Mouse (Mus musculus) limb, embryonic 13.5 days (tissue): ENCODE data around the gene Gdpd2. TPM values are rescaled to one million over a fixed set of nuclear protein-coding genes. Genes with fewer than 3 reads are reported as not detected.

ENCODE experiments used
- ATAC-seq: fragments of 200-750 bp; cut with Nextera tagmentation; 2 replicates; pipeline ENCODE4 v1.8.0; 2017; ENCODE audit warnings: low read depth, moderate number of reproducible peaks, moderate TSS enrichment; ENCODE audit not compliant: low FRiP score
- H3K27ac ChIP-seq: fragments of 300-500 bp; sonication (generic); 2 replicates; pipeline ENCODE4 v1.5.1; 2015; ENCODE audit warnings: inconsistent platforms, mild to moderate bottlenecking, moderate library complexity
- H3K27me3 ChIP-seq: fragments of 300-500 bp; sonication (generic); 2 replicates; pipeline ENCODE4 v1.6.1; 2015; ENCODE audit warnings: mild to moderate bottlenecking, inconsistent platforms
- H3K36me3 ChIP-seq: fragments of 300-500 bp; sonication (generic); 2 replicates; pipeline ENCODE4 v1.6.1; 2015; ENCODE audit warnings: inconsistent platforms, mild to moderate bottlenecking, moderate library complexity
- H3K4me1 ChIP-seq: fragments of 300-500 bp; sonication (generic); 2 replicates; pipeline ENCODE4 v1.6.1; 2015; ENCODE audit warnings: inconsistent platforms
- H3K4me2 ChIP-seq: fragments of 300-500 bp; sonication (generic); replicated peaks from 2 replicates; pipeline ENCODE4 v1.6.1; 2015; ENCODE audit warnings: inconsistent platforms, mild to moderate bottlenecking, moderate library complexity
- H3K4me3 ChIP-seq: fragments of 300-500 bp; sonication (generic); 2 replicates; pipeline ENCODE4 v1.5.1; 2015; ENCODE audit warnings: moderate library complexity, mild to moderate bottlenecking, inconsistent platforms
- H3K9ac ChIP-seq: fragments of 300-500 bp; sonication (generic); 2 replicates; pipeline ENCODE4 v1.6.1; 2015; ENCODE audit warnings: mild to moderate bottlenecking, inconsistent platforms
- H3K9me3 ChIP-seq: fragments of 300-500 bp; sonication (generic); 2 replicates; pipeline ENCODE4 v1.6.1; 2016; ENCODE audit warnings: inconsistent platforms
- WGBS: fragments of 180-500 bp; shearing (Covaris S2); methylation state at CpG from one replicate; pipeline ENCODE4 v1.1.7; 2015; 5-methylcytosine and 5-hydroxymethylcytosine counted together
- polyA plus RNA-seq: library from polyadenylated mRNA; unstranded; fragments of >200 nt; fragmentation: Nextera tagmentation; extraction: Ambion mirVana; gene quantifications from 2 replicates; pipeline ENCODE4 v1.2.1, GENCODE M21; 2015

Gene Gdpd2
- polyA plus RNA-seq, 1 experiment from 2014 or later: 3.3 TPM

- Histone ChIP-seq H3K27ac (no peak overlapping the region), H3K4me1 (no peaks in the 10 kb centered on the region), H3K27me3 (peaks cover 25% of the 10 kb centered on the region; the same call in 1 of the 2 replicates), H3K4me3 (no peak overlapping the region), H3K4me2 (no peak overlapping the region), H3K9me3 (no peaks in the 10 kb centered on the region), H3K9ac (no peak overlapping the region), H3K36me3 (no peaks in the 10 kb centered on the region)
- WGBS: 56% methylated on average over 6 of the region's 6 CpGs
- ATAC-seq: no peak
Observed at GRCm38 (mm10) chrX:100740785-100741184, 11.1 kb downstream of the Gdpd2 start.

- Histone ChIP-seq H3K4me3 (no peak overlapping the region), H3K9me3 (no peaks in the 10 kb centered on the region), H3K9ac (no peak overlapping the region), H3K36me3 (no peaks in the 10 kb centered on the region), H3K27ac (no peak overlapping the region), H3K4me1 (no peaks in the 10 kb centered on the region), H3K27me3 (peaks cover 17% of the 10 kb centered on the region; the same call in 1 of the 2 replicates), H3K4me2 (no peak overlapping the region)
- ATAC-seq: no peak
- WGBS: 15% methylated on average over 10 of the region's 10 CpGs
Observed at GRCm38 (mm10) chrX:100741940-100742339, 12.3 kb downstream of the Gdpd2 start.

- Histone ChIP-seq H3K4me2 (no peak overlapping the region), H3K4me3 (no peak overlapping the region), H3K9me3 (no peaks in the 10 kb centered on the region), H3K9ac (no peak overlapping the region), H3K36me3 (no peaks in the 10 kb centered on the region), H3K27me3 (peaks cover 24% of the 10 kb centered on the region), H3K4me1 (no peaks in the 10 kb centered on the region), H3K27ac (no peak overlapping the region)
- no peak for ATAC-seq
- 83% methylated on average over 6 of the region's 6 CpGs for WGBS
Observed at GRCm38 (mm10) chrX:100765855-100766254, 36.2 kb downstream of the Gdpd2 start.

GRCm38 (mm10) chrX:100767181-100767884 lies 37.7 kb downstream of the Gdpd2 start, which contains the start of gene Dlg3:
Dlg3 (plus strand) TSS chrX:100767722.
- WGBS: 20% methylated on average over 25 of the region's 26 CpGs
- Histone ChIP-seq H3K36me3 (no peaks in the 10 kb centered on the region), H3K27me3 (peaks cover 24% of the 10 kb centered on the region), H3K4me1 (no peaks in the 10 kb centered on the region), H3K9me3 (no peaks in the 10 kb centered on the region), H3K4me3 (peak within 1 kb of the TSS; percentile 51), H3K9ac (peak within 1 kb of the TSS; percentile 62), H3K27ac (no peak within 1 kb of the TSS), H3K4me2 (peak within 1 kb of the TSS; percentile 82)
- peak; percentile 75 for ATAC-seq

GRCm38 (mm10) chrX:100767885-100768626 lies 38.4 kb downstream of the Gdpd2 start:
- Histone ChIP-seq H3K27ac (no peak overlapping the region), H3K9me3 (no peaks in the 10 kb centered on the region), H3K36me3 (no peaks in the 10 kb centered on the region), H3K4me1 (no peaks in the 10 kb centered on the region), H3K4me2 (peak overlapping the region; percentile 82), H3K9ac (peak overlapping the region; percentile 62), H3K27me3 (peaks cover 24% of the 10 kb centered on the region), H3K4me3 (peak overlapping the region; percentile 51)
- WGBS: 19% methylated on average over 25 of the region's 36 CpGs
- ATAC-seq: peak; percentile 44

GRCm38 (mm10) chrX:100769281-100769680 lies 39.6 kb downstream of the Gdpd2 start:
- Histone ChIP-seq H3K36me3 (no peaks in the 10 kb centered on the region), H3K4me3 (no peak overlapping the region), H3K27ac (no peak overlapping the region), H3K4me2 (no peak overlapping the region), H3K9me3 (no peaks in the 10 kb centered on the region), H3K9ac (no peak overlapping the region), H3K27me3 (peaks cover 24% of the 10 kb centered on the region), H3K4me1 (no peaks in the 10 kb centered on the region)
- 82% methylated on average over 5 of the region's 5 CpGs for WGBS
- no peak for ATAC-seq

GRCm38 (mm10) chrX:100774341-100774811 lies 44.7 kb downstream of the Gdpd2 start:
- peak overlapping the region; percentile 52 for H3K4me3 ChIP-seq
- no peak for ATAC-seq
- no peaks in the 10 kb centered on the region for H3K36me3 ChIP-seq
- H3K4me2 ChIP-seq: peak overlapping the region; percentile 62
- H3K9ac ChIP-seq: peak overlapping the region; percentile 75
- WGBS: 15% methylated on average over 23 of the region's 23 CpGs
- no peaks in the 10 kb centered on the region for H3K9me3 ChIP-seq
- H3K27ac ChIP-seq: no peak overlapping the region
- 0 out of 2 replicates have a peak, but pooled peaks cover 7% of the 10 kb centered on the region for H3K4me1 ChIP-seq
- peaks cover 5% of the 10 kb centered on the region; the same call in 1 of the 2 replicates for H3K27me3 ChIP-seq

- ATAC-seq: no peak
- Histone ChIP-seq H3K4me1 (peaks cover 15% of the 10 kb centered on the region; the same call in 1 of the 2 replicates), H3K9me3 (no peaks in the 10 kb centered on the region), H3K9ac (no peak overlapping the region), H3K4me3 (no peak overlapping the region), H3K36me3 (no peaks in the 10 kb centered on the region), H3K27ac (no peak overlapping the region), H3K4me2 (no peak overlapping the region), H3K27me3 (no peaks in the 10 kb centered on the region)
- 73% methylated on average over 3 of the region's 3 CpGs for WGBS
Observed at GRCm38 (mm10) chrX:100775405-100775804, 45.7 kb downstream of the Gdpd2 start.

GRCm38 (mm10) chrX:100776494-100776893 lies 46.8 kb downstream of the Gdpd2 start:
- peaks cover 21% of the 10 kb centered on the region for H3K4me1 ChIP-seq
- H3K9ac ChIP-seq: no peak overlapping the region
- H3K4me3 ChIP-seq: peak overlapping the region; percentile 57
- 24% methylated on average over 9 of the region's 9 CpGs for WGBS
- H3K4me2 ChIP-seq: peak overlapping the region; percentile 65
- H3K27ac ChIP-seq: peak overlapping the region; percentile 88; the same call in 1 of the 2 replicates
- H3K27me3 ChIP-seq: no peaks in the 10 kb centered on the region
- H3K9me3 ChIP-seq: no peaks in the 10 kb centered on the region
- H3K36me3 ChIP-seq: no peaks in the 10 kb centered on the region
- peak; percentile 57 for ATAC-seq

GRCm38 (mm10) chrX:100776985-100777654 lies 47.4 kb downstream of the Gdpd2 start:
- peak overlapping the region; percentile 82 for H3K9ac ChIP-seq
- H3K36me3 ChIP-seq: no peaks in the 10 kb centered on the region
- ATAC-seq: peak; percentile 96
- peak overlapping the region; percentile 57 for H3K4me3 ChIP-seq
- H3K4me1 ChIP-seq: peaks cover 22% of the 10 kb centered on the region
- H3K27me3 ChIP-seq: no peaks in the 10 kb centered on the region
- H3K27ac ChIP-seq: peak overlapping the region; percentile 88
- WGBS: 18% methylated on average over 39 of the region's 49 CpGs
- no peaks in the 10 kb centered on the region for H3K9me3 ChIP-seq
- peak overlapping the region; percentile 65 for H3K4me2 ChIP-seq

GRCm38 (mm10) chrX:100777655-100778234 lies 48.1 kb downstream of the Gdpd2 start:
- peak; percentile 4; the same call in 1 of the 2 replicates for ATAC-seq
- Histone ChIP-seq H3K4me1 (peaks cover 24% of the 10 kb centered on the region), H3K9ac (peak overlapping the region; percentile 82), H3K27ac (peak overlapping the region; percentile 88), H3K27me3 (no peaks in the 10 kb centered on the region), H3K9me3 (no peaks in the 10 kb centered on the region), H3K36me3 (no peaks in the 10 kb centered on the region), H3K4me3 (peak overlapping the region; percentile 57), H3K4me2 (peak overlapping the region; percentile 65)
- WGBS: 24% methylated on average over 10 of the region's 10 CpGs
